Mouse (Mus musculus): ENCODE measurements around the gene Cacna1b.

DNA sequence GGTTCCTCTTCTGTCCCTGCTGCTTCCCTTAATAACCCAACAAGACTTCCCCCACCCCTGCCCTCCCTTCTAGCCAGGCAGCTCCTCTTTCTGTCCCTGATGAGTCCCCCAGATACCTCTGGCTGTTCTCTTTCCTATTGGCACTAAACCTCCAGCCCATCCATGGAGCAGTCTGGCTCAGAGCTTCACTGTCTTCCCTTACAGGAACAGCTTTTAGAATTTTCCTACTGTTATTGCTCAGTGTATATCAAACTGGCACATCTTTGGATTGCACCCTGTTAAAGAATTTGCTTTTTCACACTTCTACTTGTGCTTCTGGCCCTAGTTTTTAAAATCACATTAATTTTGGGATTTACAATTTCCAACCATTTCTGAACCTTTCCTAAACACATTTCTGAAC is 175.0 kb downstream of the Cacna1b start:
- TF ChIP-seq CTCF (IDR thresholded peaks at IDR 0.05; ENCODE audit: low read depth) (no peak), EP300 (IDR thresholded peaks at IDR 0.05; ENCODE audit: low read depth) (no peak)

Measured in liver, postnatal 0 days (tissue).